Mouse (Mus musculus): ENCODE data around the gene Tax1bp3.

DNA sequence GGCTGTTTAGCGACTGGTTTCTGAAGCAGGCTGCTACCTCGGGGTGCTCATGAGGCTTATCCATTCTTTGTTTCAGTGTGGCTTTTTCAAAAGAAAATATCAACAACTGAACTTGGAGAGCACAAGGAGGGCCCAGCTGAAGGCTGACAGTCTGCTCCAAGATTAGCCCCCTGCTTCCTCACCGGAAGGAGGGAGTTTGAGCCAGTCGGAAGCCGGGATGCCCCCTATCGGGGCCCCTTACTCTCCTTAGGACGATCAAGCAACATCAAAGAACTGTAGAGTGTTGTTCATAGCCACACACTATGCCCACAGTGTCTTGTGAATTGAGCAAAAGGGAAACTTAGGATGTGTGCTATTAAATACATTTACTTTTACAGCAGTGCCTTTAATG lies 29.9 kb upstream of the Tax1bp3 start:
- TF ChIP-seq CTCF (IDR thresholded peaks at IDR 0.05; ENCODE audit: extremely low read depth, insufficient read depth, low read length) (no peak), POLR2A (IDR thresholded peaks at IDR 0.05; ENCODE audit: extremely low read depth, insufficient read depth, low read length) (no peak)

Measured in cortical plate, adult 2 months (tissue).